Mouse (Mus musculus) brown adipose tissue, adult 24 weeks (tissue): ENCODE measurements around the gene 1700018F24Rik. TPM values are rescaled to one million over a fixed set of nuclear protein-coding genes. Genes with fewer than 3 reads are reported as not detected.

ENCODE experiments used
- polyA plus RNA-seq: library from polyadenylated mRNA; stranded (reverse); fragments of >200 nt; gene quantifications from 2 replicates; pipeline ENCODE4 v1.2.4, GENCODE M21; 2012; ENCODE audit not compliant: missing spikeins, insufficient read depth, insufficient read length

The 1700018F24Rik gene
- polyA plus RNA-seq, 1 experiment, result not detected

Other genes starting within 250 kb of the 1700018F24Rik start
- gene Smurf1, start 77.1 kb upstream of the 1700018F24Rik start, polyA plus RNA-seq, result 12.2 and 15.7 TPM in 2 replicates
- not detected in 2 replicates for gene Gm4871, start 10.2 kb upstream of the 1700018F24Rik start, polyA plus RNA-seq
- gene Arpc1a, start 40.8 kb downstream of the 1700018F24Rik start, polyA plus RNA-seq, result 91.1 and 112 TPM in 2 replicates
- not detected in 2 replicates for gene Kpna7, start 41.0 kb downstream of the 1700018F24Rik start, polyA plus RNA-seq
- gene Arpc1b, start 71.2 kb downstream of the 1700018F24Rik start, polyA plus RNA-seq, result 77.2 and 84.9 TPM in 2 replicates
- 75.0 and 96.2 TPM in 2 replicates for gene Pdap1, start 97.2 kb downstream of the 1700018F24Rik start, polyA plus RNA-seq
- gene Bud31, start 97.4 kb downstream of the 1700018F24Rik start, polyA plus RNA-seq, result 116 and 156 TPM in 2 replicates
- 17.8 and 18.9 TPM in 2 replicates for gene Ptcd1, start 124.1 kb downstream of the 1700018F24Rik start, polyA plus RNA-seq
- gene Cpsf4, start 124.2 kb downstream of the 1700018F24Rik start, polyA plus RNA-seq, result 7.7 and 10.4 TPM in 2 replicates
- gene Atp5j2, start 149.1 kb downstream of the 1700018F24Rik start, polyA plus RNA-seq, result 3,242 and 3,801 TPM in 2 replicates
- 5.2 and 8.1 TPM in 2 replicates for gene Zkscan14, start 158.9 kb downstream of the 1700018F24Rik start, polyA plus RNA-seq
- 9.5 and 10.1 TPM in 2 replicates for gene Zkscan5, start 161.6 kb downstream of the 1700018F24Rik start, polyA plus RNA-seq
- 27.5 and 33.7 TPM in 2 replicates for gene Zfp655, start 188.7 kb downstream of the 1700018F24Rik start, polyA plus RNA-seq
- gene Zscan25, start 237.5 kb downstream of the 1700018F24Rik start, polyA plus RNA-seq, result 2.7 and 4.0 TPM in 2 replicates